Mouse (Mus musculus) lung, embryonic 15.5 days (tissue): ENCODE results near the gene Kank1. TPM values are rescaled to one million over a fixed set of nuclear protein-coding genes. Genes with fewer than 3 reads are reported as not detected.
A peak's percentile ranks its signal among the peaks of the same experiment; 100 is the strongest.

Experiments used
- ATAC-seq: fragments of 200-750 bp; cut with Nextera tagmentation; 2 replicates; pipeline ENCODE4 v1.8.0; 2017; ENCODE audit warnings: moderate number of reproducible peaks, borderline replicate concordance; ENCODE audit not compliant: low FRiP score, low TSS enrichment; ENCODE audit errors: extremely low read depth
- H3K27ac ChIP-seq: fragments of 300-500 bp; sonication (generic); 2 replicates; pipeline ENCODE4 v1.5.1; 2015; ENCODE audit warnings: moderate library complexity, mild to moderate bottlenecking, inconsistent platforms
- H3K27me3 ChIP-seq: fragments of 300-500 bp; sonication (generic); 2 replicates; pipeline ENCODE4 v1.6.1; 2015; ENCODE audit warnings: inconsistent platforms
- H3K36me3 ChIP-seq: fragments of 300-500 bp; sonication (generic); 2 replicates; pipeline ENCODE4 v1.6.1; 2015; ENCODE audit warnings: inconsistent platforms
- H3K4me1 ChIP-seq: fragments of 300-500 bp; sonication (generic); 2 replicates; pipeline ENCODE4 v1.6.1; 2015; ENCODE audit warnings: inconsistent platforms
- H3K4me2 ChIP-seq: fragments of 300-500 bp; sonication (generic); 2 replicates; pipeline ENCODE4 v1.6.1; 2015; ENCODE audit warnings: inconsistent platforms, mild to moderate bottlenecking, moderate library complexity
- H3K4me3 ChIP-seq: fragments of 300-500 bp; sonication (generic); 2 replicates; pipeline ENCODE4 v1.5.1; 2015; ENCODE audit warnings: mild to moderate bottlenecking, inconsistent platforms
- H3K9ac ChIP-seq: fragments of 300-500 bp; sonication (generic); 2 replicates; pipeline ENCODE4 v1.6.1; 2015; ENCODE audit warnings: inconsistent platforms
- H3K9me3 ChIP-seq: fragments of 300-500 bp; sonication (generic); 2 replicates; pipeline ENCODE4 v1.6.1; 2016; ENCODE audit warnings: inconsistent platforms
- WGBS: fragments of 180-500 bp; shearing (Covaris S2); methylation state at CpG from one replicate; pipeline ENCODE4 v1.1.7; 2015; 5-methylcytosine and 5-hydroxymethylcytosine counted together
- polyA plus RNA-seq: library from polyadenylated mRNA; unstranded; fragments of >200 nt; fragmentation: Nextera tagmentation; extraction: Ambion mirVana; gene quantifications from 2 replicates; pipeline ENCODE4 v1.2.1, GENCODE M21; 2015

Kank1 gene
- polyA plus RNA-seq, 1 experiment from 2014 or later = 18.6 TPM

GRCm38 (mm10) chr19:25347515-25347914, 110.7 kb downstream of the Kank1 start:
- H3K9me3 ChIP-seq = no peaks in the 10 kb centered on the region
- H3K27ac ChIP-seq = no peak overlapping the region
- no peak overlapping the region for H3K4me2 ChIP-seq
- no peak for ATAC-seq
- H3K9ac ChIP-seq = no peak overlapping the region
- peaks cover 17% of the 10 kb centered on the region; the same call in 1 of the 2 replicates for H3K27me3 ChIP-seq
- H3K4me3 ChIP-seq = no peak overlapping the region
- 21% methylated on average over 5 of the region's 5 CpGs for WGBS
- peaks cover 14% of the 10 kb centered on the region for H3K4me1 ChIP-seq
- no peaks in the 10 kb centered on the region for H3K36me3 ChIP-seq

- no peak overlapping the region for H3K4me2 ChIP-seq
- H3K4me1 ChIP-seq = no peaks in the 10 kb centered on the region
- no peak overlapping the region for H3K4me3 ChIP-seq
- no peaks in the 10 kb centered on the region for H3K9me3 ChIP-seq
- no peak for ATAC-seq
- H3K27me3 ChIP-seq = peaks cover 30% of the 10 kb centered on the region; the same call in 1 of the 2 replicates
- WGBS = 31% methylated on average over 15 of the region's 15 CpGs
- no peak overlapping the region for H3K27ac ChIP-seq
- no peak overlapping the region for H3K9ac ChIP-seq
- H3K36me3 ChIP-seq = no peaks in the 10 kb centered on the region
Measured at GRCm38 (mm10) chr19:25351257-25351955, 114.6 kb downstream of the Kank1 start.

GRCm38 (mm10) chr19:25357094-25357493, 120.3 kb downstream of the Kank1 start:
- 34% methylated on average over 11 of the region's 11 CpGs for WGBS
- Histone ChIP-seq H3K9me3 (no peaks in the 10 kb centered on the region), H3K4me1 (peaks cover 20% of the 10 kb centered on the region), H3K4me3 (no peak overlapping the region), H3K36me3 (no peaks in the 10 kb centered on the region), H3K4me2 (no peak overlapping the region), H3K9ac (no peak overlapping the region), H3K27me3 (peaks cover 58% of the 10 kb centered on the region), H3K27ac (no peak overlapping the region)
- no peak for ATAC-seq

- Histone ChIP-seq H3K4me1 (peaks cover 20% of the 10 kb centered on the region), H3K27ac (no peak overlapping the region), H3K4me3 (no peak overlapping the region), H3K9ac (no peak overlapping the region), H3K27me3 (peaks cover 53% of the 10 kb centered on the region), H3K4me2 (no peak overlapping the region), H3K36me3 (no peaks in the 10 kb centered on the region), H3K9me3 (no peaks in the 10 kb centered on the region)
- 45% methylated on average over 8 of the region's 8 CpGs for WGBS
- ATAC-seq = no peak
Measured at GRCm38 (mm10) chr19:25358486-25359120, 121.8 kb downstream of the Kank1 start.

- peak; percentile 67; the same call in 1 of the 2 replicates for ATAC-seq
- Histone ChIP-seq H3K4me1 (peaks cover 20% of the 10 kb centered on the region), H3K27ac (no peak overlapping the region), H3K9me3 (no peaks in the 10 kb centered on the region), H3K27me3 (peaks cover 50% of the 10 kb centered on the region), H3K4me3 (no peak overlapping the region), H3K36me3 (no peaks in the 10 kb centered on the region), H3K9ac (no peak overlapping the region), H3K4me2 (no peak overlapping the region)
- 19% methylated on average over 9 of the region's 9 CpGs for WGBS
Measured at GRCm38 (mm10) chr19:25360571-25361029, 123.8 kb downstream of the Kank1 start.

- peaks cover 20% of the 10 kb centered on the region for H3K4me1 ChIP-seq
- H3K4me2 ChIP-seq = no peak overlapping the region
- H3K36me3 ChIP-seq = no peaks in the 10 kb centered on the region
- no peaks in the 10 kb centered on the region for H3K9me3 ChIP-seq
- H3K9ac ChIP-seq = no peak overlapping the region
- H3K27me3 ChIP-seq = peaks cover 50% of the 10 kb centered on the region
- ATAC-seq = no peak
- H3K4me3 ChIP-seq = no peak overlapping the region
- 48% methylated on average over 7 of the region's 7 CpGs for WGBS
- H3K27ac ChIP-seq = no peak overlapping the region
Measured at GRCm38 (mm10) chr19:25361956-25362355, 125.2 kb downstream of the Kank1 start.

GRCm38 (mm10) chr19:25365698-25366097, 128.9 kb downstream of the Kank1 start:
- 74% methylated on average over 5 of the region's 5 CpGs for WGBS
- peaks cover 22% of the 10 kb centered on the region for H3K27me3 ChIP-seq
- H3K4me3 ChIP-seq = no peak overlapping the region
- no peaks in the 10 kb centered on the region for H3K36me3 ChIP-seq
- H3K4me2 ChIP-seq = no peak overlapping the region
- no peak for ATAC-seq
- no peaks in the 10 kb centered on the region for H3K9me3 ChIP-seq
- H3K9ac ChIP-seq = no peak overlapping the region
- H3K27ac ChIP-seq = no peak overlapping the region
- peaks cover 5% of the 10 kb centered on the region; the same call in 1 of the 2 replicates for H3K4me1 ChIP-seq

- Histone ChIP-seq H3K36me3 (no peaks in the 10 kb centered on the region), H3K4me3 (no peak overlapping the region), H3K27ac (no peak overlapping the region), H3K4me2 (no peak overlapping the region), H3K9me3 (no peaks in the 10 kb centered on the region), H3K27me3 (peaks cover 16% of the 10 kb centered on the region), H3K9ac (no peak overlapping the region), H3K4me1 (no peaks in the 10 kb centered on the region)
- 69% methylated on average over 12 of the region's 12 CpGs for WGBS
- ATAC-seq = no peak
Measured at GRCm38 (mm10) chr19:25366620-25367019, 129.8 kb downstream of the Kank1 start.

GRCm38 (mm10) chr19:25370428-25370827, 133.7 kb downstream of the Kank1 start:
- H3K4me1 ChIP-seq = peaks cover 16% of the 10 kb centered on the region
- H3K36me3 ChIP-seq = no peaks in the 10 kb centered on the region
- no peak overlapping the region for H3K9ac ChIP-seq
- H3K4me3 ChIP-seq = no peak overlapping the region
- 87% methylated on average over 9 of the region's 9 CpGs for WGBS
- H3K27ac ChIP-seq = no peak overlapping the region
- no peak for ATAC-seq
- H3K9me3 ChIP-seq = no peaks in the 10 kb centered on the region
- no peak overlapping the region for H3K4me2 ChIP-seq
- 0 out of 2 replicates have a peak, but pooled peaks cover 6% of the 10 kb centered on the region for H3K27me3 ChIP-seq

- ATAC-seq = no peak
- Histone ChIP-seq H3K4me2 (no peak overlapping the region), H3K27ac (no peak overlapping the region), H3K9me3 (no peaks in the 10 kb centered on the region), H3K36me3 (no peaks in the 10 kb centered on the region), H3K27me3 (0 out of 2 replicates have a peak, but pooled peaks cover 6% of the 10 kb centered on the region), H3K4me1 (peaks cover 17% of the 10 kb centered on the region), H3K4me3 (no peak overlapping the region), H3K9ac (no peak overlapping the region)
- 76% methylated on average over 7 of the region's 7 CpGs for WGBS
Measured at GRCm38 (mm10) chr19:25372794-25373193, 136.0 kb downstream of the Kank1 start.

- no peaks in the 10 kb centered on the region for H3K36me3 ChIP-seq
- no peak overlapping the region for H3K4me3 ChIP-seq
- peaks cover 17% of the 10 kb centered on the region for H3K4me1 ChIP-seq
- no peak overlapping the region for H3K27ac ChIP-seq
- no peak overlapping the region for H3K4me2 ChIP-seq
- 53% methylated on average over 3 of the region's 3 CpGs for WGBS
- no peak overlapping the region for H3K9ac ChIP-seq
- no peaks in the 10 kb centered on the region for H3K9me3 ChIP-seq
- ATAC-seq = no peak
- 0 out of 2 replicates have a peak, but pooled peaks cover 6% of the 10 kb centered on the region for H3K27me3 ChIP-seq
Measured at GRCm38 (mm10) chr19:25373594-25373993, 136.8 kb downstream of the Kank1 start.

- no peak for ATAC-seq
- no peak overlapping the region for H3K27ac ChIP-seq
Measured at GRCm38 (mm10) chr19:25374191-25374590, 137.4 kb downstream of the Kank1 start.

More at GRCm38 (mm10) chr19:25374191-25374590, 137.4 kb downstream of the Kank1 start:
- Histone ChIP-seq H3K27me3 (0 out of 2 replicates have a peak, but pooled peaks cover 6% of the 10 kb centered on the region), H3K9ac (no peak overlapping the region), H3K4me2 (no peak overlapping the region), H3K36me3 (no peaks in the 10 kb centered on the region), H3K4me1 (peaks cover 17% of the 10 kb centered on the region), H3K4me3 (no peak overlapping the region), H3K9me3 (no peaks in the 10 kb centered on the region)
- WGBS = 48% methylated on average over 9 of the region's 9 CpGs
